Mouse (Mus musculus) c-Kit-positive CD71-positive TER-119-negative erythroid progenitor cells, embryonic 14.5 days (primary cell): ENCODE measurements at regions not wholly inside any gene's neighbourhood (a gene's known extent, or its start where the extent isn't known, plus 50 kb on each side); places are given as distances from the start of the nearest gene placed in this dataset.
A peak's percentile ranks its signal among the peaks of the same experiment; 100 is the strongest.

Source experiments
- DNase-seq: peaks from one replicate; pipeline ENCODE4 v3.0.0-alpha.2; 2013; ENCODE audit warnings: low read depth

GRCm38 (mm10) chr13:75204417-75204816 is 114.8 kb downstream of the Pcsk1 start:
- no peak for DNase-seq

DNA sequence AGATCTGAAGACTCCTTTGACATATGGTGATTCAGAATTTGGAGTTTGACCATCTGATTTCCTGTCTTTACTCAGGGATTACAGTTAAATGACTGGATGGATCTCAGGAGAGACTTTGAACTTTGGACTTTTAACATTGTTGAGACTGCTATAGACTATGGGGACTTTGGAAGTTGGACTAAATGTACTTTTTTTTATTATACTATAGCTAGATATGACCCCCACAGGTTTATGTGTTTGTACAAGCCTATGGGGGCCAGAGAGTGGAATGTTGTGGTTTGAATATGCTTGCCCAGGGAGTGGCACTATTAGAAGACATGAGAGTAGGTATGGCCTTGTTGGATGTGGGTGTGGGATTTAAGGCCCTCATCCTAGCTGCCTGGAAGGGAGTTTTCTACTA is 134.3 kb downstream of the Pcsk1 start:
- no peak for DNase-seq

GRCm38 (mm10) chr13:75225581-75226297 is 136.1 kb downstream of the Pcsk1 start:
- DNase-seq: no peak

DNA sequence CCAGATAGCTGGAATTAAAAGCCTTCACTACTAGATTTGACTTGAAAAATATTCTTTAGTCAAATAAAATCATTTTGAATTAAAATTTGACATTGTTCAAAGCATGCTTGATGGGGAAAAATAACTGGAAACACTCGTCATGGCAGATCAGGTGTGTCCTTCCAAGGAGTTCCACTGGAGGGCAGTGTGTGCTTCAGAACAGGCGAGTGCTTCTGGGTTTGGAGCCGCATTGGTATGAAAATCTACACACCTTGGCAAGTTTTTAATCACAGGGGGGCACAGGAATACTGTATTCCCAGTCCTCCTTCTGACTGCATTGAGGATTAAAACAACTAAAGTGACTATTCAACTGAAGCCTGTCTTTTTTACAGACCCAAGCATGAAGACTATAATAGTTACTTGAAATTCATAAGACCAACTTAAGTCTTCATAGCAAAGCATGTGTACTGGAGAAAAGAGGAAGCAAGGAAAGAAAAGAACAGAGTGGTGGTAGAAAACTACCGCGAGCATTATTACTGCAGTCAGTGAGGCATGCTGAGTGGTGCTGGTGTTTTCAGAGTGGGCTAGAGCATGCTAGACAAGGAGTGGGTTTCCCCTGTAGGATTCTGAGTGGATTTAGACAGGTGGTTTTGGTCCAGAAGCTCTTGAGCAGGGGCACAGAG is 138.1 kb downstream of the Pcsk1 start:
- peak; percentile 33 for DNase-seq

DNA sequence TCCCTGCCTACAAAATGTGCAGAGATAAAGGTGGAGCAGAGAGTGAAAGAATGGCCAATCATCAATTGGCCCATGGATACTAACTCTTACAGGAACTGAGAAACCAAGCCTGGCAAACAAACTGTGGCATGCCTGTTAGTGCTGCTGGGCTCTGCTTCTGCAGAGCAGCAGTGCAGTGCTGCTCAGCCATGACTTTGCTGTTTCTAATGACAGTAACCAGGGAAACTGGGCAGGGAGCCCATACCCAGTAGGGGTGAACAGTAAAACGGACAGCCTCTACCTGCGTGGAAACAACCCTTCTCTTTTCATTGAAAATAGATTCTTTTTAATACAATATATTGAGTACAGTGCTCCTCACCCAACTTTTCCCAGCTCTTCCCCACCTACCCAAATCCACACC is 146.8 kb downstream of the Pcsk1 start:
- no peak for DNase-seq
